In the genomic region with DNA sequence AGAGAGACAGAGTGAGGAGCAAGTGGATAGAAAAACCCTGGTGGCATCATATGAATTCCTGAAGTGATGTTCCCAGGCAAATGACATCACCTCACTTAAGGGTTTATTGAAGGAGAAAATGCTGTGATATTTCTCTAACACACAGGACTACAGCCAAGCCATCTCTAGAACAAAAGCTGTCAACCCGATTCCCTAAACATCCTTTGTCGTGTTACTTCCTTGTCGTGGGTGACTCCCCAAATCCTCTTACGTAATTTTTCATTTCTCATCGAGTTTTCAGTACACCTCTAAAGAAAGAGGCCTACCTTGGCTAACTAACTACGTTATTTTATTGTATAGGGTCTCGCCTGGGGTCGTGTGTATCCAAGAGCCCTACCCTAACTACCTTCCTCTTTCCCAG, we compare ENCODE assay signal across 8 mouse cellular contexts. TPM values are rescaled to one million over a fixed set of nuclear protein-coding genes. Genes with fewer than 3 reads are reported as not detected.
DNase-seq lines count a peak whose midpoint lies in the region; ATAC-seq and TF ChIP-seq lines count a peak whose summit lies in the region.

No protein-coding gene starts in this region.

- H3K9me3 ChIP-seq in kidney, embryonic 15.5 days (replicated peaks), result no peaks in the 10 kb centered on the region
- no peaks in the 10 kb centered on the region for H3K9me3 ChIP-seq in midbrain, postnatal 0 days (ENCODE audit: low read length)

- DNase-seq in kidney, postnatal 14 days, result no peak
- DNase-seq in induced T-regulatory cell, adult 2 months (ENCODE audit: low read depth), result peak; percentile 65
- DNase-seq in midbrain, postnatal 0 days (ENCODE audit: low spot score), result no peak
- DNase-seq in left cerebral cortex, adult 9 months (ENCODE audit: low spot score in 2 of 2), result no peak
- no peak for DNase-seq in thymus, adult 18-20 months
- DNase-seq in embryo, embryonic 11 days, result no peak

- WGBS in kidney, embryonic 15.5 days, result 49% methylated on average over 8 of the region's 8 CpGs
- WGBS in midbrain, postnatal 0 days, result 32% methylated on average over 8 of the region's 8 CpGs

- no peak for ATAC-seq in kidney, embryonic 15.5 days (replicated peaks; ENCODE audit: low FRiP score)
- no peak for ATAC-seq in midbrain, postnatal 0 days (ENCODE audit: low FRiP score)

- TF ChIP-seq CTCF in midbrain, postnatal 0 days (IDR thresholded peaks at IDR 0.05), result no peak

- H3K27ac ChIP-seq in kidney, embryonic 15.5 days, result peak overlapping the region; percentile 99
- H3K27ac ChIP-seq in brown adipose tissue, adult 24 weeks (replicated peaks; ENCODE audit: low read depth, low read length), result peak overlapping the region; percentile 85
- H3K27ac ChIP-seq in midbrain, postnatal 0 days (ENCODE audit: low read depth, low read length), result peak overlapping the region; percentile 94; the same call in 1 of the 2 replicates

- H3K4me3 ChIP-seq in kidney, embryonic 15.5 days (replicated peaks), result peak overlapping the region; percentile 76
- peak overlapping the region; percentile 95 for H3K4me3 ChIP-seq in brown adipose tissue, adult 24 weeks (ENCODE audit: insufficient read depth, low read depth, low read length)
- H3K4me3 ChIP-seq in midbrain, postnatal 0 days (ENCODE audit: low read depth, low read length), result peak overlapping the region; percentile 87

- H3K27me3 ChIP-seq in kidney, embryonic 15.5 days, result no peaks in the 10 kb centered on the region
- no peaks in the 10 kb centered on the region for H3K27me3 ChIP-seq in midbrain, postnatal 0 days (ENCODE audit: insufficient read depth, low read length)

- H3K9ac ChIP-seq in kidney, embryonic 15.5 days, result peak overlapping the region; percentile 70
- H3K9ac ChIP-seq in midbrain, postnatal 0 days (replicated peaks; ENCODE audit: low read length, poor library complexity, severe bottlenecking), result peak overlapping the region; percentile 97

- peaks cover 54% of the 10 kb centered on the region for H3K36me3 ChIP-seq in kidney, embryonic 15.5 days
- H3K36me3 ChIP-seq in midbrain, postnatal 0 days (ENCODE audit: insufficient read depth, low read length), result no peaks in the 10 kb centered on the region

- H3K4me2 ChIP-seq in kidney, embryonic 15.5 days, result peak overlapping the region; percentile 62
- peak overlapping the region; percentile 73 for H3K4me2 ChIP-seq in midbrain, postnatal 0 days (ENCODE audit: low read depth, low read length, poor library complexity, severe bottlenecking)

- H3K4me1 ChIP-seq in kidney, embryonic 15.5 days, result peaks cover 67% of the 10 kb centered on the region
- peaks cover 26% of the 10 kb centered on the region for H3K4me1 ChIP-seq in brown adipose tissue, adult 24 weeks (ENCODE audit: control insufficient read depth, insufficient read depth, insufficient read length, low read length)
- peaks cover 9% of the 10 kb centered on the region for H3K4me1 ChIP-seq in midbrain, postnatal 0 days (ENCODE audit: insufficient read depth, low read length)

RNA-seq across cellular contexts. Expression of a gene that starts 13.0 kb away (rescaled TPM):
- polyA plus RNA-seq in kidney, embryonic 15.5 days (2015; fragmentation: Nextera tagmentation; extraction: Ambion mirVana), result 5.5 and 6.0 TPM in 2 replicates
- 10.1 and 21.6 TPM in 2 replicates for polyA plus RNA-seq in brown adipose tissue, adult 24 weeks (2012; ENCODE audit: insufficient read depth, insufficient read length, missing spikeins)
- 0.60 and 0.90 TPM in 2 replicates for total RNA-seq in midbrain, postnatal 0 days (2014; rRNA removed)
- 0.66 and 1.2 TPM in 2 replicates for polyA plus RNA-seq in midbrain, postnatal 0 days (2015; fragmentation: Nextera tagmentation; extraction: Ambion mirVana)

RNA-seq across cellular contexts. Expression of a gene that starts 13.2 kb away (rescaled TPM):
- 642 and 672 TPM in 2 replicates for polyA plus RNA-seq in kidney, embryonic 15.5 days (2015; fragmentation: Nextera tagmentation; extraction: Ambion mirVana)
- 287 and 322 TPM in 2 replicates for polyA plus RNA-seq in brown adipose tissue, adult 24 weeks (2012; ENCODE audit: insufficient read depth, insufficient read length, missing spikeins)
- total RNA-seq in midbrain, postnatal 0 days (2014; rRNA removed), result 39.9 and 40.9 TPM in 2 replicates
- polyA plus RNA-seq in midbrain, postnatal 0 days (2015; fragmentation: Nextera tagmentation; extraction: Ambion mirVana), result 65.3 and 65.7 TPM in 2 replicates
